In the genomic region with DNA sequence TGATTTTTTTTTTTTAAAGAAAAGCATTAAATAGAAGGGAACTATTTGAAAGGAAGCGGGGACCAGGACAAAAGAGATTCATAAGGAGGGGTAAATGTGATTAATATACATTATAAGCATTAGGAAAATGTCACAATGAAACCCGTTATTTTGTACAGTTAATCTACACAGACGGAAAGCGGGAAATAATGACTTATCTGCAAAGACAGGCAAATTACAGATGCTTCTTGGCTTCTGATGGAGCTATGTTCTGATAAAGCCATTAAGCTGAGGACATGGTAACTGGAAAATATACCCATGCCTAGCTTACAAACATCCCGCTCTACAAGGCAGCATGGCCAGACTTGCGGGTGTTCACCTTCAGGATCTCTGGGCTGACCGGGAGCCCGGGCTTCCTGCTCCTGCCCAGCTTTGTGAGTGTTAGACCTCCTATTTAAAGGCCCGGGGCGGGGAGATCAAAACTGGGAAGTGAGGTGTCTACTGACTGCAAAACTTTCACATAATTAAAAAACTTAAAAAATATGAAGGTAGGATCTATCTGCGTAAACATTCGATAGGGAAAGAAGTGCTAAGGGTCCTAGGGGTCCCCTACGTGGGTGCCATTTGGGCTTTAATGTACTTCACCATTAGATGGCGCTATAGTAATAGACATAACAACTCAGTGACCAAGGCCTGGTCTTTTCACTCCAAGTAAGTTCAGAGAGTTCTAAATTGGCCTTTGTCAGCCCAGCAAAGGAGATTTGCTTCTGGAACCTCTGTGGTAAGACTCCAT, we compare ENCODE assay signal across 9 mouse cellular contexts. TPM values are rescaled to one million over a fixed set of nuclear protein-coding genes. Genes with fewer than 3 reads are reported as not detected.
DNase-seq lines count a peak whose midpoint lies in the region; ATAC-seq and TF ChIP-seq lines count a peak whose summit lies in the region.
"Had no signal": no experiment of that assay in that cellular context is flagged by ENCODE, and none has a peak within 500 bp of the region (broad histone marks: within the 10 kb centered on the region; RNA-seq: fewer than 3 reads in every experiment).

No protein-coding gene starts in this region.

- H3K4me3 ChIP-seq in C2C12 (ENCODE audit: insufficient read depth, poor library complexity, severe bottlenecking) = no peak overlapping the region
- no peak overlapping the region for H3K4me3 ChIP-seq in heart, postnatal 0 days (ENCODE audit: low read depth, low read length)
- H3K4me3 ChIP-seq in midbrain, embryonic 14.5 days (replicated peaks; ENCODE audit: low read depth, low read length) = no peak overlapping the region

- TF ChIP-seq CTCF in C2C12 (IDR thresholded peaks at IDR 0.05; ENCODE audit: control insufficient read depth, insufficient read depth, insufficient read length) = peak; percentile 6
- peak; percentile 73 for TF ChIP-seq CTCF in heart, postnatal 0 days (IDR thresholded peaks at IDR 0.05; ENCODE audit: low read depth)

- no peaks in the 10 kb centered on the region for H3K79me3 ChIP-seq in C2C12 (ENCODE audit: low read depth)

- peak; percentile 61 for DNase-seq in MEL-GATA-1-ER (ENCODE audit: extremely low read depth, low read depth)
- peak; percentile 67 for DNase-seq in embryo, embryonic 9.5 days (ENCODE audit: extremely low spot score)
- peak; percentile 79 for DNase-seq in heart, postnatal 0 days (ENCODE audit: low spot score)
- peak; percentile 28 to 38 for DNase-seq in layer of hippocampus, postnatal 10 days (ENCODE audit: low spot score in 2 of 2)
- peak; percentile 89 for DNase-seq in midbrain, embryonic 14.5 days
- DNase-seq in spleen, postnatal 14 days (ENCODE audit: low spot score in 2 of 2) = no peak
- DNase-seq in urinary bladder, postnatal 36 days (ENCODE audit: low spot score in 2 of 2) = no peak

- TF ChIP-seq EP300 in heart, postnatal 0 days (IDR thresholded peaks at IDR 0.05; ENCODE audit: low read depth) = no peak

- H3K4me2 ChIP-seq in heart, postnatal 0 days (ENCODE audit: low read depth, low read length) = 0 out of 2 replicates have a peak overlapping the region, but pooled peaks have one; percentile 13
- H3K4me2 ChIP-seq in midbrain, embryonic 14.5 days (ENCODE audit: low read length) = no peak overlapping the region

- H3K36me3 ChIP-seq in C2C12 (ENCODE audit: control insufficient read depth, insufficient read depth) = no peaks in the 10 kb centered on the region
- H3K36me3 ChIP-seq in heart, postnatal 0 days (replicated peaks; ENCODE audit: control insufficient read depth, insufficient read depth, low read length) = no peaks in the 10 kb centered on the region
- no peaks in the 10 kb centered on the region for H3K36me3 ChIP-seq in midbrain, embryonic 14.5 days (ENCODE audit: control insufficient read depth, insufficient read depth, low read length)

- H3K79me2 ChIP-seq in C2C12 (ENCODE audit: control insufficient read depth, insufficient read depth) = no peaks in the 10 kb centered on the region

- H3K27me3 ChIP-seq in C2C12 (ENCODE audit: control insufficient read depth, insufficient read depth, insufficient read length) = no peaks in the 10 kb centered on the region
- H3K27me3 ChIP-seq in heart, postnatal 0 days (ENCODE audit: control insufficient read depth, insufficient read depth, low read length) = no peaks in the 10 kb centered on the region
- no peaks in the 10 kb centered on the region for H3K27me3 ChIP-seq in midbrain, embryonic 14.5 days (ENCODE audit: control insufficient read depth, insufficient read depth, low read length)

- H3K4me1 ChIP-seq in heart, postnatal 0 days (ENCODE audit: control insufficient read depth, insufficient read depth) = no peaks in the 10 kb centered on the region
- H3K4me1 ChIP-seq in midbrain, embryonic 14.5 days (ENCODE audit: control insufficient read depth, insufficient read depth, low read length) = no peaks in the 10 kb centered on the region

- no peak overlapping the region for H3K9ac ChIP-seq in heart, postnatal 0 days (replicated peaks; ENCODE audit: low read depth, low read length)
- H3K9ac ChIP-seq in midbrain, embryonic 14.5 days (replicated peaks; ENCODE audit: low read length) = no peak overlapping the region

- no peak overlapping the region for H3K27ac ChIP-seq in heart, postnatal 0 days (ENCODE audit: low read depth)
- H3K27ac ChIP-seq in midbrain, embryonic 14.5 days (replicated peaks; ENCODE audit: low read depth, low read length) = no peak overlapping the region

- no peaks in the 10 kb centered on the region for H3K9me3 ChIP-seq in heart, postnatal 0 days (replicated peaks; ENCODE audit: control insufficient read depth, low read length)
- no peaks in the 10 kb centered on the region for H3K9me3 ChIP-seq in midbrain, embryonic 14.5 days (ENCODE audit: control insufficient read depth, low read length)

- H3ac ChIP-seq in C2C12 (ENCODE audit: control insufficient read depth, insufficient read length, low read depth) = no peak overlapping the region

- 0 out of 2 replicates have a peak, but pooled peaks have one; percentile 49 for ATAC-seq in heart, postnatal 0 days (ENCODE audit: insufficient read depth, low read depth)
- ATAC-seq in midbrain, embryonic 14.5 days (ENCODE audit: low FRiP score, low TSS enrichment) = no peak

- 35% methylated on average over 14 of the region's 14 CpGs for WGBS in heart, postnatal 0 days
- WGBS in midbrain, embryonic 14.5 days = 44% methylated on average over 14 of the region's 14 CpGs

TF ChIP-seq in C2C12, 6 proteins besides CTCF, POLR2A, EP300 and RAD21:
- TF ChIP-seq MYOG (IDR thresholded peaks at IDR 0.05; ENCODE audit: control insufficient read depth, extremely low read depth, insufficient read length) = no peak
- no peak for TF ChIP-seq FOSL1 (IDR thresholded peaks at IDR 0.05; ENCODE audit: insufficient read depth, low read length, poor library complexity, severe bottlenecking)
- TF ChIP-seq CEBPB (IDR thresholded peaks at IDR 0.05; ENCODE audit: low read depth) = no peak
- TF ChIP-seq MYOD1 (IDR thresholded peaks at IDR 0.05; ENCODE audit: control insufficient read depth, insufficient read length, low read depth) = no peak
- TF ChIP-seq MAX (IDR thresholded peaks at IDR 0.05) = no peak
- no peak for TF ChIP-seq USF1 (IDR thresholded peaks at IDR 0.05; ENCODE audit: low read depth)

RNA-seq across cellular contexts. Expression of a gene that starts 55.5 kb away (rescaled TPM):
- 11.9 TPM for polyA plus RNA-seq in C2C12 (2012; fragmentation: generic; extraction: Trizol)
- total RNA-seq in heart, postnatal 0 days (2014; rRNA removed; ENCODE audit: low replicate concordance) = 18.7 and 20.9 TPM in 2 replicates
- polyA plus RNA-seq in heart, postnatal 0 days (2015; fragmentation: Nextera tagmentation; extraction: Ambion mirVana) = 8.0 and 8.2 TPM in 2 replicates
- 10 to 100 TPM; 24.6 to 34.1 TPM for total RNA-seq in layer of hippocampus, postnatal 10 days (2021)
- polyA plus RNA-seq in midbrain, embryonic 14.5 days (2014; fragmentation: Nextera tagmentation; extraction: Ambion mirVana) = 19.3 and 24.2 TPM in 2 replicates

RNA-seq across cellular contexts. Expression of a gene that starts 55.8 kb away (rescaled TPM):
- polyA plus RNA-seq in C2C12 (2012; fragmentation: generic; extraction: Trizol) = 0.16 TPM
- total RNA-seq in heart, postnatal 0 days (2014; rRNA removed; ENCODE audit: low replicate concordance) = not detected in 2 replicates
- 0.14 TPM in 1 of 2 replicates, not detected in the other for polyA plus RNA-seq in heart, postnatal 0 days (2015; fragmentation: Nextera tagmentation; extraction: Ambion mirVana)
- not detected for total RNA-seq in layer of hippocampus, postnatal 10 days (2021)
- not detected in 2 replicates for polyA plus RNA-seq in midbrain, embryonic 14.5 days (2014; fragmentation: Nextera tagmentation; extraction: Ambion mirVana)
- polyA plus RNA-seq: frontal cortex, adult 2 months had no signal

Comparison
In these comparisons a context has a peak if more than half of its experiments do, and no peak if none do; other contexts are left out.
1. DNase-seq: peak in MEL-GATA-1-ER (single experiment), embryo, embryonic 9.5 days (single experiment), heart, postnatal 0 days (single experiment), layer of hippocampus, postnatal 10 days (2 of 2) and midbrain, embryonic 14.5 days (single experiment); none in spleen, postnatal 14 days (0 of 2) and urinary bladder, postnatal 36 days (0 of 2).